Mouse (Mus musculus) midbrain, embryonic 14.5 days (tissue): ENCODE results near the gene Mef2a. TPM values are rescaled to one million over a fixed set of nuclear protein-coding genes. Genes with fewer than 3 reads are reported as not detected.

Source experiments
- ATAC-seq: fragments of 200-750 bp; cut with Nextera tagmentation; 2 replicates; pipeline ENCODE4 v1.8.0; 2017; ENCODE audit warnings: moderate number of reproducible peaks, moderate library complexity; ENCODE audit not compliant: low FRiP score, low TSS enrichment
- DNase-seq: peaks from one replicate; pipeline ENCODE4 v3.0.0-alpha.2; 2015
- H3K27ac ChIP-seq: fragments of 300-500 bp; sonication (generic); replicated peaks from 2 replicates; pipeline ENCODE4 v1.5.1; 2014; ENCODE audit warnings: mild to moderate bottlenecking, low read depth, low read length, moderate library complexity
- H3K27me3 ChIP-seq: fragments of 300-500 bp; sonication (generic); 2 replicates; pipeline ENCODE4 v1.6.1; 2014; ENCODE audit warnings: low read length, control low read depth, mixed read lengths; ENCODE audit not compliant: control insufficient read depth, insufficient read depth
- H3K36me3 ChIP-seq: fragments of 300-500 bp; sonication (generic); 2 replicates; pipeline ENCODE4 v1.6.1; 2014; ENCODE audit warnings: low read length, control low read depth; ENCODE audit not compliant: control insufficient read depth, insufficient read depth
- H3K4me1 ChIP-seq: fragments of 300-500 bp; sonication (generic); 2 replicates; pipeline ENCODE4 v1.6.1; 2014; ENCODE audit warnings: mild to moderate bottlenecking, antibody characterized with exemption, low read length, control low read depth; ENCODE audit not compliant: control insufficient read depth, insufficient read depth
- H3K4me2 ChIP-seq: fragments of 300-500 bp; sonication (generic); 2 replicates; pipeline ENCODE4 v1.6.1; 2014; ENCODE audit warnings: mild to moderate bottlenecking, low read length, moderate library complexity
- H3K4me3 ChIP-seq: fragments of 300-500 bp; sonication (generic); replicated peaks from 2 replicates; pipeline ENCODE4 v1.5.1; 2014; ENCODE audit warnings: low read depth, low read length
- H3K9ac ChIP-seq: fragments of 300-500 bp; sonication (generic); replicated peaks from 2 replicates; pipeline ENCODE4 v1.6.1; 2014; ENCODE audit warnings: mild to moderate bottlenecking, low read length, moderate library complexity
- H3K9me3 ChIP-seq: fragments of 300-500 bp; sonication (generic); 2 replicates; pipeline ENCODE4 v1.6.1; 2016; ENCODE audit warnings: low read length, control low read depth, mixed read lengths; ENCODE audit not compliant: control insufficient read depth
- WGBS: fragments of 180-500 bp; shearing (Covaris S2); extraction: QIAGEN DNeasy Blood & Tissue Kit; methylation state at CpG from one replicate; pipeline ENCODE4 v1.1.7; 2014; 5-methylcytosine and 5-hydroxymethylcytosine counted together
- polyA plus RNA-seq: library from polyadenylated mRNA; unstranded; fragments of >200 nt; fragmentation: Nextera tagmentation; extraction: Ambion mirVana; gene quantifications from 2 replicates; pipeline ENCODE4 v1.2.1, GENCODE M21; 2014

Mef2a gene
- polyA plus RNA-seq, 1 experiment from 2014 or later, result 45.2 TPM

DNA sequence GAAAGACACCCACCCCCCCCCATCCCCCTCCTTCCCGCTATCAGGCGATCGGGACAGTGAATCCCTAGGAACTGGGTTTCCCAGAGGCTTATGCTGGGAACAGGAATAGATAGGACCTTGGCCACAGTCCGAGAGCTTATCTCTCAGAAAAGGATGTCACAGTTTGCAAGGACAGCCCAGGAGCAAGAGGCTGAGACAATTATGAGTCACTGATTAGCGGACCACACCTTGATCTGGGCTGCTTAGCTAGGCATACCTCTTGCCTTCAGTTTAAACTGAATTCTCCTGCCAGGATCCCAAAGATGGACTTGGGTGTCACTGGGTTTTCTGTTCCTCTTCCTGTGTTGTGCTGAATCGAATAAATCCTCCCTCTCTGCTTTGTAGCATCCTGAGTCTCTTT lies 156.3 kb downstream of the Mef2a start:
- Histone ChIP-seq H3K4me1 (no peaks in the 10 kb centered on the region), H3K27ac (no peak overlapping the region), H3K4me3 (no peak overlapping the region), H3K36me3 (no peaks in the 10 kb centered on the region), H3K27me3 (no peaks in the 10 kb centered on the region), H3K4me2 (no peak overlapping the region), H3K9ac (no peak overlapping the region), H3K9me3 (no peaks in the 10 kb centered on the region)
- ATAC-seq (no peak), DNase-seq (no peak)
- 91% methylated on average over 6 of the region's 6 CpGs for WGBS

DNA sequence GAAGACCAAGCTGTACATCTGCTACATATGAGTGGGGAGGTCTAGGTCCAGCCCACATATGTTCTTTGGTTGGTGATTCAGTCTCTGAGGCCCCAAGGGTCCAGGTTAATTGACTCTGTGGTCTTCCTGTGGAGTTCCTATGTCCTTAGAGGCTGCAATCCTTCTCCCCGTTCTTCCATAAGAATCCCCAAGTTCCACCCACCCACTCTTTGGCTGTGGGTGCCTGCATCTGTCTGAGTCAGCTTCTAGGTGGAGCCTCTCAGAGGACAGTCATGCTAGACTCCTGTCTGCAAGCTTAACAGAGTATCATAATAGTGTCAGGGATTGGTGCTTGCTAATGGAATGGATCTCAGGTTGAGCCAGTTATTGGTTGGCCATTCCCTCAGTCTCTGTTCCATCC lies 159.1 kb downstream of the Mef2a start:
- Histone ChIP-seq H3K27ac (no peak overlapping the region), H3K9me3 (no peaks in the 10 kb centered on the region), H3K4me2 (no peak overlapping the region), H3K4me3 (no peak overlapping the region), H3K9ac (no peak overlapping the region), H3K4me1 (no peaks in the 10 kb centered on the region), H3K36me3 (no peaks in the 10 kb centered on the region), H3K27me3 (no peaks in the 10 kb centered on the region)
- ATAC-seq, result no peak
- WGBS, result 88% methylated on average over 1 of the region's 1 CpGs
- no peak for DNase-seq

DNA sequence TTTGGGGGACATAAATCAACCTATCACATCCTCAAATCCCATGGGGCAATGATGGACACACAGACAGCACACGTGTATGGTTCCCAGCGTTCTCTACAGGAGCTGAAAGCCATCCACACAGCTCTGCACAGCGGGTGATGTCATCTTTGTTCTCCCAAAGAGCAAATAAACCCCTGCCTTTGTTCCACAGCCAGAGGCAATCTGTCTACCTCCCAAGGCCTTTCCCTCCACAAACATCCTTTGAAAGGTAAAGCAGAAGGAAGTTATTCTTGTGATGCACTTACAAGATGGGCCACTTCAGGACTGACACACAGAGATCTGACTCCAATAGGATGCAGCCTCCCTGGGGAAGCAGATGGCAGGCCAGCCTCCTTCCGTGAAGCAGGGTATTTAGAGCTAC lies 160.7 kb downstream of the Mef2a start:
- ATAC-seq, result no peak
- H3K36me3 ChIP-seq, result no peaks in the 10 kb centered on the region
- no peaks in the 10 kb centered on the region for H3K27me3 ChIP-seq
- no peak overlapping the region for H3K27ac ChIP-seq
- no peak overlapping the region for H3K9ac ChIP-seq
- 58% methylated on average over 4 of the region's 4 CpGs for WGBS
- no peak for DNase-seq
- H3K9me3 ChIP-seq, result no peaks in the 10 kb centered on the region
- H3K4me3 ChIP-seq, result no peak overlapping the region
- 0 out of 2 replicates have a peak, but pooled peaks cover 3% of the 10 kb centered on the region for H3K4me1 ChIP-seq
- H3K4me2 ChIP-seq, result no peak overlapping the region

DNA sequence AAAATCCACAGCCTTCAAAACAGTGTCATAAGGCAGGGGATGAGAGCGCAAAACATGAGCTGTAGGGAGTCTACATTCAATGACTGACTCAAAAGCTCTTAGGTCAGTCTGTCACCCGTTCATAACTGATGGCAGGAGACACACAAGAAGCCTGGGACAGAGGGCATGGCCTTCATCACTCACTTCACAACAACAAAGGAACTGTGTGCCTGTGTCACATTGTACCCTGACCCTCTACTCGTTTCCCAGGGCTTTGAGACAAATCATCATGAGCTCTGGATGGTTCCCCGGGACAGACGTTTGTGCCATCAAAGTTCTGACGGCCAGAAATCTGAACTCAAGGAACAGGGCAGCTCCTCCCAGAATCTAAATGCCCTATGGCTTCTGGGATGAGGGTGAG lies 161.3 kb downstream of the Mef2a start:
- Histone ChIP-seq H3K4me3 (no peak overlapping the region), H3K36me3 (no peaks in the 10 kb centered on the region), H3K4me2 (no peak overlapping the region), H3K27me3 (no peaks in the 10 kb centered on the region), H3K9me3 (no peaks in the 10 kb centered on the region), H3K27ac (no peak overlapping the region), H3K9ac (no peak overlapping the region), H3K4me1 (0 out of 2 replicates have a peak, but pooled peaks cover 3% of the 10 kb centered on the region)
- 65% methylated on average over 6 of the region's 6 CpGs for WGBS
- ATAC-seq (no peak), DNase-seq (no peak)

DNA sequence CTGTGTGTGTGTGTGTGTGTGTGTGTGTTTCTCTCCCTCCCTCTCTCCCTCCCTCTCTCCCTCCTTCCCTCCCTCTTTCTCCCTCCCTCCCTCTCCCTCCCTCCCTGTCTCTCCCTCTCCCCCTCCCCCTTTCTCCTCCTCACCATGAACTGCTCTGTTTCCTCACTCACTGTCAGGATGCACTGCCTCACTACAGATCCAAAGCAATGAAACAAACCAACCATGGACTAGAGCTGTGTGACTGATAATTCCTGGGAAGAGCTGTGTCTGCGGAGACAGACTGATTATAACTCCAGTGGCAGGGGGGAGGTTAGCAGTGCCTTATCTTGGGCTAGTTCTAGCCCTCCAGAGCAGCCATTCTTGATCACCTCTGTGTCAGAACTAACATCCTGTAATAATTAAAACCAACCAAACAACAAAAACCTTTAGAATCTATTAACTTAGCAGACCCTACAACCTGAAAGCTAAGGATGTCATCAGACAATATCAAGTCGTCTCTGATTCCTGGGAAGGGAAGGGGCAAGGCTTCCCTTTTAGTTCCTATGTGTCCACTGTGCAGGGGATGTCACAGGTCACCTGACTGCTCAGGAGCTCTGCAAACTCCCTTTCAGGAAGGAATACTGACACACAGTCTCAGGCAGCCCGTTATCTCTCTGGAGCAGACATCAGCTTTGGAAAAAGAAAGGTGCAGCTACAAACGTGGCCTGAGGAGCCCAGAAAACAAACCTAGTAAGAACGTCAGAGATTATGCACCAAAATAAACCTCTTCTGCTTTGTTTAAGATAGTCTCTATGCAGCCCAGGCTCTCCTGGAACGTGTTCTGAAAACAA lies 162.4 kb downstream of the Mef2a start:
- DNase-seq, result no peak
- Histone ChIP-seq H3K27me3 (no peaks in the 10 kb centered on the region), H3K4me2 (no peak overlapping the region), H3K27ac (no peak overlapping the region), H3K9ac (no peak overlapping the region), H3K4me3 (no peak overlapping the region), H3K9me3 (no peaks in the 10 kb centered on the region), H3K4me1 (0 out of 2 replicates have a peak, but pooled peaks cover 3% of the 10 kb centered on the region), H3K36me3 (no peaks in the 10 kb centered on the region)
- no peak for ATAC-seq
- WGBS, result 71% methylated on average over 6 of the region's 6 CpGs

DNA sequence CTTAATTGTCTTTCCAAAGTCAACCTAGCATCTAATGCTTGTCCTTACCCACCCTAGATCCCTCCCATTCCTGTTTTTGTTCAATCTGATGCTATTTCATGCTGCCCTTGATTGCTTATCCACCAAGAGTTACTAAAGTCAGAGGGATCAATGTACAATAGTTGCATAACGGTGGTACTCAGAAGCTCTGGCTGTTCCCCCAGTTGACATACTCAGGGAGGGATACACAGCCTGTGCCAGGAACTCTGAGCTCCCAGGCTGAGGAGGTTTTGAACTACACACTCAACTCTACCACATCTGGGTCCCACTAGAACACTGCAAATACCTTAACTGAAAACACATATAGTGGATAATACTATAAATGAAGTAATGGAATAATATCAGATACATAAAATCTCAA lies 164.3 kb downstream of the Mef2a start:
- no peak overlapping the region for H3K4me3 ChIP-seq

DNA sequence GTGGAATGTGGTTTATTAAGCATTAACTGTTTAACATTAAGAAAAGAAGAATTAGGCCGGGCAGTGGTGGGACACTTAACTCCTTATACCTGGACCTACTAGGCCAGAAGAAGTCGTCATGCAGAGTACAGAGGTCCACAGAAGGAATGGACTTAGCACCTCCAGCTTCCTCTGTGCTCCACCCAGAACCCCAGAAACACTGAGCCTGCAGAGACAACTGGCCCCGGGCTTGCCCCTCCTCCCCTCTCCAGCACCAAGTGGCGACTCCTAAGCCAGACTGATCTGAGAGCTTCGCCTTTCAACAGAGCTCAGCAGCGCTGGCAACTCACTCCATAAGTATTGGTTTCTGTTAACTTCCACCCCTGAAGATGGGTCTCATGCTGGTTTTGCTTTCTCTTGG lies 165.0 kb downstream of the Mef2a start:
- Histone ChIP-seq H3K4me1 (0 out of 2 replicates have a peak, but pooled peaks cover 3% of the 10 kb centered on the region), H3K9me3 (no peaks in the 10 kb centered on the region), H3K36me3 (no peaks in the 10 kb centered on the region), H3K4me2 (no peak overlapping the region), H3K27ac (no peak overlapping the region), H3K27me3 (no peaks in the 10 kb centered on the region), H3K9ac (no peak overlapping the region), H3K4me3 (no peak overlapping the region)
- no peak for DNase-seq
- 49% methylated on average over 6 of the region's 6 CpGs for WGBS
- no peak for ATAC-seq

More for the DNA sequence above, 164.3 kb downstream of the Mef2a start:
- WGBS, result 88% methylated on average over 1 of the region's 1 CpGs
- Histone ChIP-seq H3K4me2 (no peak overlapping the region), H3K36me3 (no peaks in the 10 kb centered on the region), H3K27ac (no peak overlapping the region), H3K27me3 (no peaks in the 10 kb centered on the region), H3K9me3 (no peaks in the 10 kb centered on the region), H3K4me1 (0 out of 2 replicates have a peak, but pooled peaks cover 3% of the 10 kb centered on the region), H3K9ac (no peak overlapping the region)
- no peak for DNase-seq
- ATAC-seq, result no peak

DNA sequence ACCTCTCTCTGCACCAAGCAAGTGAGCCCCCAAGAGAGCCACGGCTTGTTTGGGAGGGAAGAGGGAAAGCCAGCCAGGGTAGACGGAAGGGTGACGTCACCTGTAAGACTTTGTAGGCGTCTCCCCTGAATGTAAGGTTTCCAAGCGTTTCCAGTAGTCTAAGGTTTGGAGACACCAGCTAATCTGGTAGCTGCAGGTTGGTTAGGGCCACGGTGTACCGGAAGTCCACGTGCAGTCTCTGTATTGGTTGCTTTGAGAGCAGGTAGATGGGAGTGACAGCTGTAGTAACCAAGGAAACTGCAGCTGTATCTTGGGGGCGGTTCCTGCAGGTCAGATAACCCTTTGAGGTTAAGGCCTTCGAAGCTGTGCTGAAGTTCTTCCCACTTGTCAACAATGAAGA lies 166.2 kb downstream of the Mef2a start:
- no peak for DNase-seq
- H3K4me3 ChIP-seq, result no peak overlapping the region

More for the DNA sequence above, 166.2 kb downstream of the Mef2a start:
- Histone ChIP-seq H3K9ac (no peak overlapping the region), H3K4me1 (0 out of 2 replicates have a peak, but pooled peaks cover 3% of the 10 kb centered on the region), H3K27me3 (no peaks in the 10 kb centered on the region), H3K36me3 (no peaks in the 10 kb centered on the region), H3K9me3 (no peaks in the 10 kb centered on the region), H3K27ac (no peak overlapping the region), H3K4me2 (no peak overlapping the region)
- 78% methylated on average over 10 of the region's 10 CpGs for WGBS
- no peak for ATAC-seq
